Mouse (Mus musculus) bone marrow macrophage, adult 2 months (primary cell): ENCODE results near the gene Slc17a5. TPM values are rescaled to one million over a fixed set of nuclear protein-coding genes. Genes with fewer than 3 reads are reported as not detected.
A peak's percentile ranks its signal among the peaks of the same experiment; 100 is the strongest.

Experiments used
- H3K27ac ChIP-seq: 2 replicates; pipeline ENCODE4 v1.5.1; 2012; ENCODE audit warnings: low read depth, low read length; ENCODE audit not compliant: insufficient read depth
- H3K4me1 ChIP-seq: 2 replicates; pipeline ENCODE4 v1.6.1; 2012; ENCODE audit warnings: low read length; ENCODE audit not compliant: control insufficient read depth, insufficient read depth
- H3K4me3 ChIP-seq: 2 replicates; pipeline ENCODE4 v1.5.1; 2012; ENCODE audit warnings: mild to moderate bottlenecking, low read length, moderate library complexity; ENCODE audit not compliant: insufficient read depth
- CTCF ChIP-seq: IDR thresholded peaks from 2 replicates; pipeline ENCODE4 v1.5.1; 2012; ENCODE audit warnings: low read depth, mild to moderate bottlenecking, low read length, moderate library complexity
- POLR2A ChIP-seq: IDR thresholded peaks from 2 replicates; pipeline ENCODE4 v1.6.1; 2012; ENCODE audit warnings: mild to moderate bottlenecking, low read depth, low read length, borderline replicate concordance
- polyA plus RNA-seq: library from polyadenylated mRNA; stranded (reverse); fragments of >200 nt; gene quantifications from 2 replicates; pipeline ENCODE4 v1.2.4, GENCODE M21; 2012; ENCODE audit not compliant: missing spikeins, insufficient read depth, insufficient read length

Gene Slc17a5
- polyA plus RNA-seq, 1 experiment = 44.2 TPM

GRCm38 (mm10) chr9:78492254-78492653, 95.6 kb downstream of the Slc17a5 start:
- Histone ChIP-seq H3K27ac (no peak overlapping the region), H3K4me3 (no peak overlapping the region), H3K4me1 (peaks cover 13% of the 10 kb centered on the region)
- TF ChIP-seq CTCF (no peak), POLR2A (no peak)

- H3K4me3 ChIP-seq = no peak overlapping the region
- no peak for TF ChIP-seq CTCF
- no peak for TF ChIP-seq POLR2A
- no peak overlapping the region for H3K27ac ChIP-seq
Measured at GRCm38 (mm10) chr9:78491169-78491568, 96.7 kb downstream of the Slc17a5 start.

GRCm38 (mm10) chr9:78488890-78489420, 98.9 kb downstream of the Slc17a5 start, which contains the start of gene Eef1a1:
Gene Eef1a1, minus strand, starts transcription at chr9:78489151.
- Histone ChIP-seq H3K4me3 (peak within 1 kb of the TSS; percentile 71), H3K27ac (peak within 1 kb of the TSS; percentile 74), H3K4me1 (peaks cover 8% of the 10 kb centered on the region)
- TF ChIP-seq CTCF = no peak
- no peak for TF ChIP-seq POLR2A

More at GRCm38 (mm10) chr9:78491169-78491568, 96.7 kb downstream of the Slc17a5 start:
- peaks cover 13% of the 10 kb centered on the region for H3K4me1 ChIP-seq

- peak overlapping the region; percentile 71 for H3K4me3 ChIP-seq
- peaks cover 11% of the 10 kb centered on the region for H3K4me1 ChIP-seq
- peak overlapping the region; percentile 74; the same call in 1 of the 2 replicates for H3K27ac ChIP-seq
Measured at GRCm38 (mm10) chr9:78488021-78488420, 99.8 kb downstream of the Slc17a5 start.

Other genes with a start within 250 kb of the Slc17a5 start
- not detected in 2 replicates for gene Gsta2, start 232.3 kb downstream of the Slc17a5 start, polyA plus RNA-seq
- gene Dppa5a, start 219.9 kb downstream of the Slc17a5 start, polyA plus RNA-seq = not detected in 2 replicates
- gene Ooep, start 209.3 kb downstream of the Slc17a5 start, polyA plus RNA-seq = not detected in 2 replicates
- 0.25 TPM in 1 of 2 replicates, not detected in the other for gene Ddx43, start 192.3 kb downstream of the Slc17a5 start, polyA plus RNA-seq
- 8.0 and 9.9 TPM in 2 replicates for gene Cgas, start 144.8 kb downstream of the Slc17a5 start, polyA plus RNA-seq
- 15.3 and 20.6 TPM in 2 replicates for gene Mto1, start 139.8 kb downstream of the Slc17a5 start, polyA plus RNA-seq
- not detected in 2 replicates for gene Gm17324, start 139.3 kb downstream of the Slc17a5 start, polyA plus RNA-seq
- gene Eef1a1, start 98.9 kb downstream of the Slc17a5 start, polyA plus RNA-seq = 5,836 and 6,850 TPM in 2 replicates
- gene Cd109, start 27.5 kb upstream of the Slc17a5 start, polyA plus RNA-seq = 2.8 and 4.1 TPM in 2 replicates